Mouse (Mus musculus) limb, embryonic 11.5 days (tissue): ENCODE results near the gene Gria1. TPM values are rescaled to one million over a fixed set of nuclear protein-coding genes. Genes with fewer than 3 reads are reported as not detected.

Experiments
- ATAC-seq: fragments of 200-750 bp; cut with Nextera tagmentation; 2 replicates; pipeline ENCODE4 v1.8.0; 2017; ENCODE audit warnings: low read depth; ENCODE audit not compliant: insufficient number of reproducible peaks, low FRiP score, low TSS enrichment
- DNase-seq: peaks from one replicate; pipeline ENCODE4 v3.0.0-alpha.2; 2015; ENCODE audit warnings: low spot score
- H3K27ac ChIP-seq: fragments of 300-500 bp; sonication (generic); replicated peaks from 2 replicates; pipeline ENCODE4 v1.5.1; 2014; ENCODE audit warnings: low read depth, mild to moderate bottlenecking, low read length
- H3K27me3 ChIP-seq: fragments of 300-500 bp; sonication (generic); 2 replicates; pipeline ENCODE4 v1.6.1; 2014; ENCODE audit warnings: mild to moderate bottlenecking, low read length, mixed read lengths; ENCODE audit not compliant: control insufficient read depth, insufficient read depth
- H3K36me3 ChIP-seq: fragments of 300-500 bp; sonication (generic); 2 replicates; pipeline ENCODE4 v1.6.1; 2014; ENCODE audit warnings: mild to moderate bottlenecking, low read length, moderate library complexity, mixed read lengths; ENCODE audit not compliant: control insufficient read depth, insufficient read depth
- H3K4me1 ChIP-seq: fragments of 300-500 bp; sonication (generic); 2 replicates; pipeline ENCODE4 v1.6.1; 2014; ENCODE audit warnings: low read length, mixed read lengths; ENCODE audit not compliant: control insufficient read depth, insufficient read depth
- H3K4me2 ChIP-seq: fragments of 300-500 bp; sonication (generic); 2 replicates; pipeline ENCODE4 v1.6.1; 2014; ENCODE audit warnings: low read depth, mild to moderate bottlenecking, moderate library complexity; ENCODE audit not compliant: severe bottlenecking
- H3K4me3 ChIP-seq: fragments of 300-500 bp; sonication (generic); 2 replicates; pipeline ENCODE4 v1.5.1; 2014; ENCODE audit warnings: low read depth, low read length
- H3K9ac ChIP-seq: fragments of 300-500 bp; sonication (generic); 2 replicates; pipeline ENCODE4 v1.6.1; 2014; ENCODE audit warnings: mild to moderate bottlenecking, low read length
- H3K9me3 ChIP-seq: fragments of 300-500 bp; sonication (generic); 2 replicates; pipeline ENCODE4 v1.6.1; 2016; ENCODE audit warnings: low read length; ENCODE audit not compliant: control insufficient read depth
- WGBS: fragments of 180-500 bp; shearing (Covaris S2); extraction: QIAGEN DNeasy Blood & Tissue Kit; methylation state at CpG from one replicate; pipeline ENCODE4 v1.1.7; 2014; 5-methylcytosine and 5-hydroxymethylcytosine counted together
- polyA plus RNA-seq: library from polyadenylated mRNA; unstranded; fragments of >200 nt; fragmentation: Nextera tagmentation; extraction: Ambion mirVana; gene quantifications from 2 replicates; pipeline ENCODE4 v1.2.1, GENCODE M21; 2014

Gria1 gene
- 0.24 and 0.27 TPM in 2 replicates for polyA plus RNA-seq

GRCm38 (mm10) chr11:57011024-57011690, at the start of gene Gria1:
TSS of gene Gria1 (plus strand) at chr11:57011387.
- H3K4me2 ChIP-seq = peak within 1 kb of the TSS; percentile 3; the same call in 1 of the 2 replicates
- H3K9me3 ChIP-seq = no peaks in the 10 kb centered on the region
- H3K36me3 ChIP-seq = no peaks in the 10 kb centered on the region
- H3K27me3 ChIP-seq = no peaks in the 10 kb centered on the region
- WGBS = 30% methylated on average over 6 of the region's 6 CpGs
- ATAC-seq = no peak
- 0 out of 2 replicates have a peak, but pooled peaks cover 2% of the 10 kb centered on the region for H3K4me1 ChIP-seq
- no peak within 1 kb of the TSS for H3K27ac ChIP-seq
- no peak within 1 kb of the TSS for H3K4me3 ChIP-seq
- DNase-seq = no peak
- no peak within 1 kb of the TSS for H3K9ac ChIP-seq

- Histone ChIP-seq H3K9ac (no peak overlapping the region), H3K4me3 (no peak overlapping the region), H3K4me1 (no peaks in the 10 kb centered on the region), H3K36me3 (no peaks in the 10 kb centered on the region), H3K27ac (no peak overlapping the region), H3K27me3 (no peaks in the 10 kb centered on the region), H3K9me3 (no peaks in the 10 kb centered on the region), H3K4me2 (no peak overlapping the region)
- no peak for ATAC-seq
- no peak for DNase-seq
- WGBS = 96% methylated on average over 3 of the region's 3 CpGs
Measured at GRCm38 (mm10) chr11:56961751-56962150, 49.4 kb upstream of the Gria1 start.

- H3K27ac ChIP-seq = no peak overlapping the region
- 89% methylated on average over 1 of the region's 1 CpGs for WGBS
- H3K4me1 ChIP-seq = no peaks in the 10 kb centered on the region
- DNase-seq (no peak), ATAC-seq (no peak)
- H3K9ac ChIP-seq = no peak overlapping the region
- no peaks in the 10 kb centered on the region for H3K36me3 ChIP-seq
- no peaks in the 10 kb centered on the region for H3K27me3 ChIP-seq
- no peak overlapping the region for H3K4me2 ChIP-seq
- H3K9me3 ChIP-seq = no peaks in the 10 kb centered on the region
- H3K4me3 ChIP-seq = no peak overlapping the region
Measured at GRCm38 (mm10) chr11:56972814-56973213, 38.4 kb upstream of the Gria1 start.

- Histone ChIP-seq H3K9ac (no peak overlapping the region), H3K9me3 (no peaks in the 10 kb centered on the region), H3K27me3 (no peaks in the 10 kb centered on the region), H3K4me1 (no peaks in the 10 kb centered on the region), H3K27ac (no peak overlapping the region), H3K36me3 (no peaks in the 10 kb centered on the region), H3K4me2 (no peak overlapping the region), H3K4me3 (no peak overlapping the region)
- DNase-seq (no peak), ATAC-seq (no peak)
- WGBS = 89% methylated on average over 3 of the region's 3 CpGs
Measured at GRCm38 (mm10) chr11:56984321-56985000, 26.7 kb upstream of the Gria1 start.

- H3K27ac ChIP-seq = no peak overlapping the region
- no peaks in the 10 kb centered on the region for H3K9me3 ChIP-seq
- no peaks in the 10 kb centered on the region for H3K4me1 ChIP-seq
- WGBS = 81% methylated on average over 4 of the region's 4 CpGs
- no peak for ATAC-seq
- H3K36me3 ChIP-seq = no peaks in the 10 kb centered on the region
- no peak for DNase-seq
- H3K4me3 ChIP-seq = no peak overlapping the region
- no peaks in the 10 kb centered on the region for H3K27me3 ChIP-seq
- no peak overlapping the region for H3K9ac ChIP-seq
- H3K4me2 ChIP-seq = no peak overlapping the region
Measured at GRCm38 (mm10) chr11:56985457-56985856, 25.7 kb upstream of the Gria1 start.

- Histone ChIP-seq H3K4me2 (no peak overlapping the region), H3K9ac (no peak overlapping the region), H3K27ac (no peak overlapping the region), H3K9me3 (no peaks in the 10 kb centered on the region), H3K27me3 (no peaks in the 10 kb centered on the region), H3K36me3 (no peaks in the 10 kb centered on the region), H3K4me1 (peaks cover 3% of the 10 kb centered on the region; the same call in 1 of the 2 replicates), H3K4me3 (no peak overlapping the region)
- no peak for DNase-seq
- no peak for ATAC-seq
- WGBS = 81% methylated on average over 3 of the region's 3 CpGs
Measured at GRCm38 (mm10) chr11:56999601-57000001, 11.6 kb upstream of the Gria1 start.

GRCm38 (mm10) chr11:57004611-57005010, 6.6 kb upstream of the Gria1 start:
- H3K27ac ChIP-seq = no peak overlapping the region
- no peaks in the 10 kb centered on the region for H3K27me3 ChIP-seq
- H3K4me2 ChIP-seq = no peak overlapping the region
- DNase-seq = peak; percentile 34
- no peaks in the 10 kb centered on the region for H3K36me3 ChIP-seq
- no peak overlapping the region for H3K4me3 ChIP-seq
- peaks cover 7% of the 10 kb centered on the region; the same call in 1 of the 2 replicates for H3K4me1 ChIP-seq
- H3K9me3 ChIP-seq = no peaks in the 10 kb centered on the region
- 13% methylated on average over 3 of the region's 3 CpGs for WGBS
- H3K9ac ChIP-seq = no peak overlapping the region
- no peak for ATAC-seq

- no peaks in the 10 kb centered on the region for H3K27me3 ChIP-seq
- H3K27ac ChIP-seq = no peak overlapping the region
- no peak overlapping the region for H3K9ac ChIP-seq
- WGBS = 63% methylated on average over 7 of the region's 7 CpGs
- H3K4me2 ChIP-seq = no peak overlapping the region
- ATAC-seq (no peak), DNase-seq (no peak)
- peaks cover 7% of the 10 kb centered on the region; the same call in 1 of the 2 replicates for H3K4me1 ChIP-seq
- H3K36me3 ChIP-seq = no peaks in the 10 kb centered on the region
- no peak overlapping the region for H3K4me3 ChIP-seq
- H3K9me3 ChIP-seq = no peaks in the 10 kb centered on the region
Measured at GRCm38 (mm10) chr11:57005341-57005740, 5.8 kb upstream of the Gria1 start.
